Comparison of ENCODE assay signal across 27 mouse cellular contexts in genomic region chr1:36570320-36570719, GRCm38 (mm10). TPM values are rescaled to one million over a fixed set of nuclear protein-coding genes. Genes with fewer than 3 reads are reported as not detected.
DNase-seq lines count a peak whose midpoint lies in the region; ATAC-seq lines count a peak whose summit lies in the region.
"Had no signal": no experiment of that assay in that cellular context is flagged by ENCODE, and none has a peak within 500 bp of the region (broad histone marks: within the 10 kb centered on the region; RNA-seq: fewer than 3 reads in every experiment).

No protein-coding gene starts in this region.

- no peak overlapping the region for H3K4me3 ChIP-seq in embryonic facial prominence, embryonic 13.5 days
- no peak overlapping the region for H3K4me3 ChIP-seq in embryonic facial prominence, embryonic 10.5 days
- no peak overlapping the region for H3K4me3 ChIP-seq in heart, embryonic 16.5 days (ENCODE audit: low read length)
- no peak overlapping the region for H3K4me3 ChIP-seq in lung, embryonic 15.5 days
- H3K4me3 ChIP-seq in stomach, embryonic 16.5 days (replicated peaks; ENCODE audit: low read length), result no peak overlapping the region
- H3K4me3 ChIP-seq: forebrain, embryonic 15.5 days; hindbrain, embryonic 13.5 days; limb, embryonic 13.5 days; myocyte; neural tube, embryonic 15.5 days had no signal

- 92% methylated on average over 5 of the region's 5 CpGs for WGBS in embryonic facial prominence, embryonic 13.5 days
- WGBS in embryonic facial prominence, embryonic 10.5 days, result 89% methylated on average over 5 of the region's 5 CpGs
- 90% methylated on average over 5 of the region's 5 CpGs for WGBS in heart, embryonic 16.5 days
- WGBS in lung, embryonic 15.5 days, result 84% methylated on average over 5 of the region's 5 CpGs
- 84% methylated on average over 5 of the region's 5 CpGs for WGBS in stomach, embryonic 16.5 days

- H3K27ac ChIP-seq in embryonic facial prominence, embryonic 13.5 days, result 0 out of 2 replicates have a peak overlapping the region, but pooled peaks have one; percentile 78
- H3K27ac ChIP-seq in embryonic facial prominence, embryonic 10.5 days (replicated peaks), result no peak overlapping the region
- H3K27ac ChIP-seq in heart, embryonic 16.5 days (ENCODE audit: low read length), result 0 out of 2 replicates have a peak overlapping the region, but pooled peaks have one; percentile 5
- peak overlapping the region; percentile 59; the same call in 1 of the 2 replicates for H3K27ac ChIP-seq in lung, embryonic 15.5 days
- H3K27ac ChIP-seq in stomach, embryonic 16.5 days (ENCODE audit: low read length), result peak overlapping the region; percentile 70; the same call in 1 of the 2 replicates
- H3K27ac ChIP-seq: forebrain, embryonic 15.5 days; limb, embryonic 13.5 days had no signal

- H3K9me3 ChIP-seq in embryonic facial prominence, embryonic 13.5 days, result no peaks in the 10 kb centered on the region
- H3K9me3 ChIP-seq in embryonic facial prominence, embryonic 10.5 days, result no peaks in the 10 kb centered on the region
- H3K9me3 ChIP-seq in heart, embryonic 16.5 days (replicated peaks; ENCODE audit: control insufficient read depth, low read length), result no peaks in the 10 kb centered on the region
- H3K9me3 ChIP-seq in lung, embryonic 15.5 days, result no peaks in the 10 kb centered on the region
- no peaks in the 10 kb centered on the region for H3K9me3 ChIP-seq in stomach, embryonic 16.5 days (replicated peaks; ENCODE audit: control insufficient read depth, low read length)
- H3K9me3 ChIP-seq: forebrain, embryonic 15.5 days; G1E; hindbrain, embryonic 13.5 days; limb, embryonic 13.5 days; neural tube, embryonic 15.5 days had no signal

- intact Hi-C loops in heart, postnatal 14 days (cut with DNase I), result no loop called here
- intact Hi-C loops in left cerebral cortex, postnatal 25 days (cut with DNase I), result no loop called here

- no peak for ATAC-seq in embryonic facial prominence, embryonic 13.5 days (ENCODE audit: insufficient number of reproducible peaks, insufficient read depth, low FRiP score, low TSS enrichment, low read depth)
- no peak for ATAC-seq in heart, embryonic 16.5 days (replicated peaks; ENCODE audit: extremely low read depth, insufficient read depth, low FRiP score)
- ATAC-seq in lung, embryonic 15.5 days (ENCODE audit: borderline replicate concordance, extremely low read depth, low FRiP score, low TSS enrichment), result no peak
- no peak for ATAC-seq in stomach, embryonic 16.5 days (ENCODE audit: insufficient read depth, low FRiP score)
- ATAC-seq: CD4-positive, CD25-positive, alpha-beta regulatory T cell, adult 4 months; forebrain, embryonic 15.5 days had no signal

- H3K36me3 ChIP-seq in embryonic facial prominence, embryonic 13.5 days, result no peaks in the 10 kb centered on the region
- H3K36me3 ChIP-seq in embryonic facial prominence, embryonic 10.5 days (replicated peaks), result no peaks in the 10 kb centered on the region
- H3K36me3 ChIP-seq in heart, embryonic 16.5 days (ENCODE audit: control insufficient read depth, insufficient read depth), result no peaks in the 10 kb centered on the region
- H3K36me3 ChIP-seq in lung, embryonic 15.5 days, result no peaks in the 10 kb centered on the region
- H3K36me3 ChIP-seq in stomach, embryonic 16.5 days (ENCODE audit: control insufficient read depth, insufficient read depth, low read length), result no peaks in the 10 kb centered on the region
- H3K36me3 ChIP-seq: forebrain, embryonic 15.5 days; G1E; hindbrain, embryonic 13.5 days; limb, embryonic 13.5 days; neural tube, embryonic 15.5 days had no signal

- no peaks in the 10 kb centered on the region for H3K27me3 ChIP-seq in embryonic facial prominence, embryonic 13.5 days
- H3K27me3 ChIP-seq in embryonic facial prominence, embryonic 10.5 days (replicated peaks; ENCODE audit: low read depth, poor library complexity, severe bottlenecking), result no peaks in the 10 kb centered on the region
- H3K27me3 ChIP-seq in heart, embryonic 16.5 days (ENCODE audit: control insufficient read depth, insufficient read depth, low read length), result no peaks in the 10 kb centered on the region
- H3K27me3 ChIP-seq in lung, embryonic 15.5 days, result no peaks in the 10 kb centered on the region
- H3K27me3 ChIP-seq in stomach, embryonic 16.5 days (ENCODE audit: control insufficient read depth, insufficient read depth, low read length), result no peaks in the 10 kb centered on the region
- H3K27me3 ChIP-seq: forebrain, embryonic 15.5 days; limb, embryonic 13.5 days; neural tube, embryonic 15.5 days had no signal

- no peak for DNase-seq in embryonic facial prominence, embryonic 10.5 days (ENCODE audit: low spot score)
- DNase-seq in heart, postnatal 14 days, result no peak
- no peak for DNase-seq in lung, postnatal 4 days
- no peak for DNase-seq in left cerebral cortex, postnatal 25 days (ENCODE audit: low spot score in 2 of 2)
- DNase-seq: cerebellum, postnatal 10 days; embryo, embryonic 11 days; kidney, adult 11 months; kidney, postnatal 36 days; layer of hippocampus, adult 9-11 months; lung, adult 18-20 months; midbrain, embryonic 14.5 days; right cerebral cortex, postnatal 25 days; thymus, postnatal 25 days had no signal

- H3K4me2 ChIP-seq in embryonic facial prominence, embryonic 13.5 days, result no peak overlapping the region
- no peak overlapping the region for H3K4me2 ChIP-seq in heart, embryonic 16.5 days (ENCODE audit: low read depth, low read length)
- H3K4me2 ChIP-seq in lung, embryonic 15.5 days, result no peak overlapping the region
- no peak overlapping the region for H3K4me2 ChIP-seq in stomach, embryonic 16.5 days (ENCODE audit: low read depth, low read length)
- H3K4me2 ChIP-seq: forebrain, embryonic 15.5 days; hindbrain, embryonic 13.5 days; limb, embryonic 13.5 days; neural tube, embryonic 15.5 days had no signal

- H3K4me1 ChIP-seq in embryonic facial prominence, embryonic 13.5 days, result peaks cover 77% of the 10 kb centered on the region
- H3K4me1 ChIP-seq in embryonic facial prominence, embryonic 10.5 days, result peaks cover 80% of the 10 kb centered on the region
- peaks cover 29% of the 10 kb centered on the region for H3K4me1 ChIP-seq in heart, embryonic 16.5 days (ENCODE audit: control insufficient read depth, insufficient read depth, low read length)
- peaks cover 71% of the 10 kb centered on the region for H3K4me1 ChIP-seq in lung, embryonic 15.5 days
- H3K4me1 ChIP-seq in stomach, embryonic 16.5 days (ENCODE audit: control insufficient read depth, insufficient read depth, low read length), result peaks cover 46% of the 10 kb centered on the region

- no peak overlapping the region for H3K9ac ChIP-seq in embryonic facial prominence, embryonic 13.5 days
- H3K9ac ChIP-seq in heart, embryonic 16.5 days (ENCODE audit: low read length), result no peak overlapping the region
- H3K9ac ChIP-seq in lung, embryonic 15.5 days, result no peak overlapping the region
- peak overlapping the region; percentile 27; the same call in 1 of the 2 replicates for H3K9ac ChIP-seq in stomach, embryonic 16.5 days (ENCODE audit: low read length)
- H3K9ac ChIP-seq: forebrain, embryonic 15.5 days; hindbrain, embryonic 13.5 days; neural tube, embryonic 15.5 days had no signal

RNA-seq across cellular contexts. Expression of gene Sema4c, which starts 12.2 kb away (rescaled TPM):
- 22.5 and 24.2 TPM in 2 replicates for polyA plus RNA-seq in embryonic facial prominence, embryonic 13.5 days (2015; fragmentation: Nextera tagmentation; extraction: Ambion mirVana)
- polyA plus RNA-seq in embryonic facial prominence, embryonic 10.5 days (2016; fragmentation: Nextera tagmentation; extraction: Ambion mirVana), result 24.9 and 25.9 TPM in 2 replicates
- 7.8 and 8.8 TPM in 2 replicates for polyA plus RNA-seq in heart, embryonic 16.5 days (2015; fragmentation: Nextera tagmentation; extraction: Ambion mirVana)
- 10 to 100 TPM; 19.4 to 20.0 TPM for total RNA-seq in heart, postnatal 14 days (2021)
- polyA plus RNA-seq in lung, embryonic 15.5 days (2015; fragmentation: Nextera tagmentation; extraction: Ambion mirVana), result 19.3 and 19.9 TPM in 2 replicates
- polyA plus RNA-seq in stomach, embryonic 16.5 days (2015; fragmentation: Nextera tagmentation; extraction: Ambion mirVana), result 10.0 and 10.6 TPM in 2 replicates
- total RNA-seq in left cerebral cortex, postnatal 25 days (2021), result 10 to 100 TPM; 16.0 to 16.9 TPM
- polyA plus RNA-seq: G1E had no signal

RNA-seq across cellular contexts. Expression of gene Ankrd39, which starts 23.1 kb away (rescaled TPM):
- 27.3 and 28.6 TPM in 2 replicates for polyA plus RNA-seq in embryonic facial prominence, embryonic 13.5 days (2015; fragmentation: Nextera tagmentation; extraction: Ambion mirVana)
- polyA plus RNA-seq in embryonic facial prominence, embryonic 10.5 days (2016; fragmentation: Nextera tagmentation; extraction: Ambion mirVana), result 18.9 and 20.3 TPM in 2 replicates
- polyA plus RNA-seq in heart, embryonic 16.5 days (2015; fragmentation: Nextera tagmentation; extraction: Ambion mirVana), result 31.1 and 32.5 TPM in 2 replicates
- total RNA-seq in heart, postnatal 14 days (2021), result 10 to 100 TPM; 10.4 to 11.9 TPM
- 20.3 and 26.0 TPM in 2 replicates for polyA plus RNA-seq in lung, embryonic 15.5 days (2015; fragmentation: Nextera tagmentation; extraction: Ambion mirVana)
- polyA plus RNA-seq in stomach, embryonic 16.5 days (2015; fragmentation: Nextera tagmentation; extraction: Ambion mirVana), result 26.7 and 30.5 TPM in 2 replicates
- 10 to 100 TPM; 11.1 to 13.0 TPM for total RNA-seq in left cerebral cortex, postnatal 25 days (2021)

RNA-seq across cellular contexts. Expression of gene Gm42417, which starts 31.1 kb away (rescaled TPM):
- polyA plus RNA-seq in embryonic facial prominence, embryonic 13.5 days (2015; fragmentation: Nextera tagmentation; extraction: Ambion mirVana), result not detected in 2 replicates
- 0.54 TPM in 1 of 2 replicates, not detected in the other for polyA plus RNA-seq in embryonic facial prominence, embryonic 10.5 days (2016; fragmentation: Nextera tagmentation; extraction: Ambion mirVana)
- not detected in 2 replicates for polyA plus RNA-seq in heart, embryonic 16.5 days (2015; fragmentation: Nextera tagmentation; extraction: Ambion mirVana)
- 10 to 100 TPM; 52.6 to 94.6 TPM for total RNA-seq in heart, postnatal 14 days (2021)
- 0.25 TPM in 1 of 2 replicates, not detected in the other for polyA plus RNA-seq in lung, embryonic 15.5 days (2015; fragmentation: Nextera tagmentation; extraction: Ambion mirVana)
- 1.9 TPM in 1 of 2 replicates, not detected in the other for polyA plus RNA-seq in stomach, embryonic 16.5 days (2015; fragmentation: Nextera tagmentation; extraction: Ambion mirVana)
- total RNA-seq in left cerebral cortex, postnatal 25 days (2021), result not detected
- total RNA-seq: adrenal gland, postnatal 4 days; G1E; left cerebral cortex, adult 8-10 months; megakaryocyte, adult 5-6 weeks had no signal
- polyA plus RNA-seq: forebrain, embryonic 15.5 days; hindbrain, embryonic 13.5 days; midbrain, embryonic 14.5 days had no signal

RNA-seq across cellular contexts. Expression of gene Ankrd23, which starts 33.6 kb away (rescaled TPM):
- polyA plus RNA-seq in embryonic facial prominence, embryonic 13.5 days (2015; fragmentation: Nextera tagmentation; extraction: Ambion mirVana), result 23.7 and 24.1 TPM in 2 replicates
- 15.5 and 16.6 TPM in 2 replicates for polyA plus RNA-seq in embryonic facial prominence, embryonic 10.5 days (2016; fragmentation: Nextera tagmentation; extraction: Ambion mirVana)
- 30.2 and 32.7 TPM in 2 replicates for polyA plus RNA-seq in heart, embryonic 16.5 days (2015; fragmentation: Nextera tagmentation; extraction: Ambion mirVana)
- 100 to 1,000 TPM; 101 to 170 TPM for total RNA-seq in heart, postnatal 14 days (2021)
- 12.4 and 15.9 TPM in 2 replicates for polyA plus RNA-seq in lung, embryonic 15.5 days (2015; fragmentation: Nextera tagmentation; extraction: Ambion mirVana)
- 18.0 and 21.7 TPM in 2 replicates for polyA plus RNA-seq in stomach, embryonic 16.5 days (2015; fragmentation: Nextera tagmentation; extraction: Ambion mirVana)
- total RNA-seq in left cerebral cortex, postnatal 25 days (2021), result 1 to 10 TPM; 6.1 to 6.3 TPM

RNA-seq across cellular contexts. Expression of gene Cnnm3, which starts 58.7 kb away (rescaled TPM):
- 3.4 and 3.8 TPM in 2 replicates for polyA plus RNA-seq in embryonic facial prominence, embryonic 13.5 days (2015; fragmentation: Nextera tagmentation; extraction: Ambion mirVana)
- 3.5 and 3.6 TPM in 2 replicates for polyA plus RNA-seq in embryonic facial prominence, embryonic 10.5 days (2016; fragmentation: Nextera tagmentation; extraction: Ambion mirVana)
- polyA plus RNA-seq in heart, embryonic 16.5 days (2015; fragmentation: Nextera tagmentation; extraction: Ambion mirVana), result 1.8 and 2.4 TPM in 2 replicates
- 10 to 100 TPM; 12.9 to 15.6 TPM for total RNA-seq in heart, postnatal 14 days (2021)
- polyA plus RNA-seq in lung, embryonic 15.5 days (2015; fragmentation: Nextera tagmentation; extraction: Ambion mirVana), result 3.2 TPM in 2 replicates
- 2.5 and 3.0 TPM in 2 replicates for polyA plus RNA-seq in stomach, embryonic 16.5 days (2015; fragmentation: Nextera tagmentation; extraction: Ambion mirVana)
- 10 to 100 TPM; 32.1 to 32.7 TPM for total RNA-seq in left cerebral cortex, postnatal 25 days (2021)
